Mouse (Mus musculus) lung, embryonic 16.5 days (tissue): ENCODE results near the gene Txnrd1. TPM values are rescaled to one million over a fixed set of nuclear protein-coding genes. Genes with fewer than 3 reads are reported as not detected.
A peak's percentile ranks its signal among the peaks of the same experiment; 100 is the strongest.

Experiments used
- ATAC-seq: fragments of 200-750 bp; cut with Nextera tagmentation; 2 replicates; pipeline ENCODE4 v1.8.0; 2017; ENCODE audit warnings: low read depth, mild to moderate bottlenecking, moderate library complexity
- H3K27ac ChIP-seq: fragments of 300-500 bp; sonication (generic); 2 replicates; pipeline ENCODE4 v1.5.1; 2014; ENCODE audit warnings: mild to moderate bottlenecking, control low read depth, low read length
- H3K27me3 ChIP-seq: fragments of 300-500 bp; sonication (generic); 2 replicates; pipeline ENCODE4 v1.6.1; 2014; ENCODE audit warnings: low read depth, low read length, mixed read lengths; ENCODE audit not compliant: control insufficient read depth, insufficient read depth
- H3K36me3 ChIP-seq: fragments of 300-500 bp; sonication (generic); 2 replicates; pipeline ENCODE4 v1.6.1; 2014; ENCODE audit warnings: low read length; ENCODE audit not compliant: control insufficient read depth, insufficient read depth
- H3K4me1 ChIP-seq: fragments of 300-500 bp; sonication (generic); replicated peaks from 2 replicates; pipeline ENCODE4 v1.6.1; 2014; ENCODE audit warnings: low read length, mixed read lengths; ENCODE audit not compliant: control insufficient read depth, insufficient read depth
- H3K4me2 ChIP-seq: fragments of 300-500 bp; sonication (generic); 2 replicates; pipeline ENCODE4 v1.6.1; 2014; ENCODE audit warnings: low read depth, low read length, control low read depth
- H3K4me3 ChIP-seq: fragments of 300-500 bp; sonication (generic); 2 replicates; pipeline ENCODE4 v1.5.1; 2014; ENCODE audit warnings: mild to moderate bottlenecking, low read length, control low read depth
- H3K9ac ChIP-seq: fragments of 300-500 bp; sonication (generic); 2 replicates; pipeline ENCODE4 v1.6.1; 2014; ENCODE audit warnings: low read length, control low read depth
- H3K9me3 ChIP-seq: fragments of 300-500 bp; sonication (generic); 2 replicates; pipeline ENCODE4 v1.6.1; 2016; ENCODE audit warnings: low read length; ENCODE audit not compliant: control insufficient read depth
- WGBS: fragments of 180-500 bp; shearing (Covaris S2); extraction: QIAGEN DNeasy Blood & Tissue Kit; methylation state at CpG from one replicate; pipeline ENCODE4 v1.1.7; 2014; 5-methylcytosine and 5-hydroxymethylcytosine counted together
- polyA plus RNA-seq: library from polyadenylated mRNA; unstranded; fragments of >200 nt; fragmentation: Nextera tagmentation; extraction: Ambion mirVana; gene quantifications from 2 replicates; pipeline ENCODE4 v1.2.1, GENCODE M21; 2015

The Txnrd1 gene
- polyA plus RNA-seq, 1 experiment from 2014 or later, result 102 TPM

GRCm38 (mm10) chr10:82892442-82893055 lies 58.8 kb downstream of the Txnrd1 start:
- H3K4me1 ChIP-seq, result peaks cover 3% of the 10 kb centered on the region
- H3K36me3 ChIP-seq, result peaks cover 33% of the 10 kb centered on the region
- no peak overlapping the region for H3K27ac ChIP-seq

GRCm38 (mm10) chr10:82893872-82894650 lies 60.3 kb downstream of the Txnrd1 start:
- Histone ChIP-seq H3K9me3 (no peaks in the 10 kb centered on the region), H3K4me2 (no peak overlapping the region), H3K27ac (no peak overlapping the region), H3K27me3 (no peaks in the 10 kb centered on the region), H3K4me3 (no peak overlapping the region), H3K4me1 (peaks cover 6% of the 10 kb centered on the region), H3K9ac (no peak overlapping the region), H3K36me3 (peaks cover 34% of the 10 kb centered on the region)
- no peak for ATAC-seq
- WGBS, result 62% methylated on average over 18 of the region's 18 CpGs

More at GRCm38 (mm10) chr10:82892442-82893055, 58.8 kb downstream of the Txnrd1 start:
- Histone ChIP-seq H3K27me3 (no peaks in the 10 kb centered on the region), H3K9ac (no peak overlapping the region), H3K9me3 (no peaks in the 10 kb centered on the region), H3K4me2 (no peak overlapping the region), H3K4me3 (no peak overlapping the region)
- WGBS, result 91% methylated on average over 9 of the region's 9 CpGs
- no peak for ATAC-seq

GRCm38 (mm10) chr10:82897936-82898335 lies 64.2 kb downstream of the Txnrd1 start:
- 79% methylated on average over 13 of the region's 13 CpGs for WGBS
- Histone ChIP-seq H3K27ac (no peak overlapping the region), H3K4me3 (no peak overlapping the region), H3K36me3 (peaks cover 20% of the 10 kb centered on the region), H3K27me3 (no peaks in the 10 kb centered on the region), H3K9me3 (no peaks in the 10 kb centered on the region), H3K4me2 (no peak overlapping the region), H3K4me1 (peaks cover 13% of the 10 kb centered on the region; the same call in 1 of the 2 replicates), H3K9ac (no peak overlapping the region)
- ATAC-seq, result no peak

GRCm38 (mm10) chr10:82898893-82899292 lies 65.1 kb downstream of the Txnrd1 start:
- ATAC-seq, result no peak
- H3K4me2 ChIP-seq, result no peak overlapping the region
- H3K4me1 ChIP-seq, result peaks cover 13% of the 10 kb centered on the region; the same call in 1 of the 2 replicates
- H3K27ac ChIP-seq, result 0 out of 2 replicates have a peak overlapping the region, but pooled peaks have one; percentile 40
- WGBS, result 27% methylated on average over 7 of the region's 7 CpGs
- H3K9ac ChIP-seq, result no peak overlapping the region
- H3K27me3 ChIP-seq, result no peaks in the 10 kb centered on the region
- H3K36me3 ChIP-seq, result peaks cover 20% of the 10 kb centered on the region
- H3K4me3 ChIP-seq, result no peak overlapping the region
- no peaks in the 10 kb centered on the region for H3K9me3 ChIP-seq

- peaks cover 13% of the 10 kb centered on the region; the same call in 1 of the 2 replicates for H3K4me1 ChIP-seq
- peak overlapping the region; percentile 38 for H3K4me2 ChIP-seq
- no peaks in the 10 kb centered on the region for H3K27me3 ChIP-seq
- peak overlapping the region; percentile 82 for H3K27ac ChIP-seq
- ATAC-seq, result peak; percentile 55
- no peaks in the 10 kb centered on the region for H3K9me3 ChIP-seq
- peak overlapping the region; percentile 24; the same call in 1 of the 2 replicates for H3K4me3 ChIP-seq
- peaks cover 20% of the 10 kb centered on the region for H3K36me3 ChIP-seq
- 35% methylated on average over 16 of the region's 16 CpGs for WGBS
- no peak overlapping the region for H3K9ac ChIP-seq
These were observed 66.2 kb downstream of the Txnrd1 start for GRCm38 (mm10) chr10:82899810-82900421.

GRCm38 (mm10) chr10:82900546-82900945 lies 66.8 kb downstream of the Txnrd1 start:
- H3K4me1 ChIP-seq, result peaks cover 13% of the 10 kb centered on the region; the same call in 1 of the 2 replicates
- peak overlapping the region; percentile 82 for H3K27ac ChIP-seq
- H3K9me3 ChIP-seq, result no peaks in the 10 kb centered on the region
- peak; percentile 63 for ATAC-seq
- H3K4me3 ChIP-seq, result no peak overlapping the region
- no peaks in the 10 kb centered on the region for H3K27me3 ChIP-seq
- WGBS, result 26% methylated on average over 7 of the region's 7 CpGs
- peaks cover 19% of the 10 kb centered on the region for H3K36me3 ChIP-seq
- peak overlapping the region; percentile 38; the same call in 1 of the 2 replicates for H3K4me2 ChIP-seq
- no peak overlapping the region for H3K9ac ChIP-seq

- H3K9ac ChIP-seq, result no peak overlapping the region
- peak; percentile 66 for ATAC-seq
- no peak overlapping the region for H3K4me3 ChIP-seq
- no peaks in the 10 kb centered on the region for H3K9me3 ChIP-seq
- no peak overlapping the region for H3K27ac ChIP-seq
- no peaks in the 10 kb centered on the region for H3K27me3 ChIP-seq
- peaks cover 13% of the 10 kb centered on the region; the same call in 1 of the 2 replicates for H3K4me1 ChIP-seq
- WGBS, result 3% methylated on average over 7 of the region's 7 CpGs
- no peak overlapping the region for H3K4me2 ChIP-seq
- peaks cover 10% of the 10 kb centered on the region for H3K36me3 ChIP-seq
These were observed 67.7 kb downstream of the Txnrd1 start for GRCm38 (mm10) chr10:82901436-82901835.

- H3K36me3 ChIP-seq, result no peaks in the 10 kb centered on the region
- H3K9ac ChIP-seq, result no peak overlapping the region
- H3K9me3 ChIP-seq, result no peaks in the 10 kb centered on the region
- no peak for ATAC-seq
- no peak overlapping the region for H3K4me3 ChIP-seq
- H3K27ac ChIP-seq, result no peak overlapping the region
- H3K4me2 ChIP-seq, result no peak overlapping the region
- no peaks in the 10 kb centered on the region; the same call in 1 of the 2 replicates for H3K4me1 ChIP-seq
- WGBS, result 80% methylated on average over 7 of the region's 7 CpGs
- H3K27me3 ChIP-seq, result no peaks in the 10 kb centered on the region
These were observed 74.8 kb downstream of the Txnrd1 start for GRCm38 (mm10) chr10:82908526-82908925.

GRCm38 (mm10) chr10:82909382-82909781 lies 75.6 kb downstream of the Txnrd1 start:
- Histone ChIP-seq H3K4me1 (no peaks in the 10 kb centered on the region; the same call in 1 of the 2 replicates), H3K4me3 (no peak overlapping the region), H3K9ac (no peak overlapping the region; the same call in 1 of the 2 replicates), H3K27ac (no peak overlapping the region), H3K4me2 (no peak overlapping the region), H3K36me3 (no peaks in the 10 kb centered on the region), H3K27me3 (no peaks in the 10 kb centered on the region), H3K9me3 (no peaks in the 10 kb centered on the region)
- WGBS, result 16% methylated on average over 9 of the region's 9 CpGs
- no peak for ATAC-seq
